Mouse (Mus musculus) heart, adult 2 months (tissue): ENCODE results near the gene Nsmce4a.

Experiments
- CTCF ChIP-seq: fragments of 200-600 bp; IDR thresholded peaks from 2 replicates; pipeline ENCODE4 v1.8.1; 2022; ENCODE audit warnings: antibody characterized with exemption, mild to moderate bottlenecking, moderate library complexity
- EP300 ChIP-seq: fragments of 200-500 bp; IDR thresholded peaks from 2 replicates; pipeline ENCODE4 v1.6.1; 2011; ENCODE audit warnings: low read depth, low read length, control low read depth; ENCODE audit not compliant: insufficient read depth
- POLR2A ChIP-seq: fragments of 200-500 bp; IDR thresholded peaks from 2 replicates; pipeline ENCODE4 v1.6.1; 2011; ENCODE audit warnings: mild to moderate bottlenecking, low read depth, low read length, control low read depth; ENCODE audit not compliant: insufficient read depth

DNA sequence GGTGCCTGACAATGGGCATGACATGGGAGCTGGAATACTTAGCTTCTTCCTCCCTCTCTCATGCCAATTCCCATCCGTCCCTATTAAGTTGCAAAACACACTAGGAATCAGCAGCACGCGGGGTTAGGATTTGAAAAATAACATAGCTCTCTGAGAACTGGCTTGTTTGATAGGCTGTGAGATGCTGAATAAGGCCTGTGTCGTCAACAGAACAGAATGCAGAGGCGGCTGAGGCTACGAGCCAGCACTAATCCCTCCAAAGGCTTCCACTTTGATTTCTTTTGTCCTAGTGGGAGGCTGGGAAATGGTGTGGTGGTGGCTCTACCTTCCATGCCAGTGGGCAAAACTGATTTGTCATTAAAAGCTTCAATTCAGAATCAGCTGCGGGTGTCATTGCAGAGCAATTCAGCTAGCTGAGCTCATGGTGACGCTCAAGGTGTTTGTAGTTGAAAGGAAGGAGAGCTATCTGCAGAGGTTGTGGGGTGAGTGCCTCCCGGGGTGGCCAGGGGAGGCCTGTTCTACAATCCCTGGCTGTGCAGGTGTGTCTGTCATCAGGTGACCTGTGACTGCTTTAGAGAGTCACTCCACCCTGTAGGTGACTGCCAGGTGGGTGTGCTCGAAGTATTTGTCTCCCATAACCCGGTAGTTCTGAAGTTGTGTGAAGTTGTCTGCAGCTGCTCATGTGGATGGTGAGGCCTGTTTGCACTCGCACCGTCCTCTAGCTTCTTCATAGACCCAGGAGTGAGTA is 17.3 kb upstream of the Nsmce4a start:
- TF ChIP-seq POLR2A (no peak), CTCF (no peak), EP300 (no peak)
